Mouse (Mus musculus): ENCODE results near the gene Cldn34b2. TPM values are rescaled to one million over a fixed set of nuclear protein-coding genes. Genes with fewer than 3 reads are reported as not detected.
"Not testable (repeated sequence)": the region's sequence is repeated elsewhere in the genome, so short reads cannot be mapped to it uniquely, and the experiment has no call there.

Gene Cldn34b2
- polyA plus RNA-seq (2015; fragmentation: Nextera tagmentation; extraction: Ambion mirVana): not detected in 2 replicates

DNA sequence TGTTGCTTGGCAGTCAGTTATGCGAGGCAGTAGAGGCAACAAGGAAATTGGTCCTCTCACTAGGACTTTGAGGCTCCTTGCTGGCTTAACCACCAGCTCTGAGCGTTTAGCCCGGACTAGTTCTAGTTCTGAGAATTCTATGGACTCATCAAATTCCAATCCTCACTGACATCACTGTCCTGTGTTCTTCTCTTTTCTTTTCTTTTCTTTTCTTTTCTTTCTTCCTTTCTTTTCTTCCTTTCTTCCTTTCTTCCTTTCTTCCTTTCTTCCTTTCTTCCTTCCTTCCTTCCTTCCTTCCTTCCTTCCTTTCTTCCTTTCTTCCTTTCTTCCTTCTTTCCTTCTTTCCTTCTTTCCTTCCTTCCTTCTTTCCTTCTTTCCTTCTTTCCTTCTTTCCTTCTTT, at the start of gene Cldn34b2:
Gene Cldn34b2 (minus strand): TSS at position 101 of the 400 bp plus-strand sequence.
- not testable (repeated sequence) for H3K9me3 ChIP-seq (replicated peaks); ATAC-seq (replicated peaks; ENCODE audit: low FRiP score); H3K27ac ChIP-seq; H3K4me2 ChIP-seq; H3K4me1 ChIP-seq; H3K27me3 ChIP-seq; H3K36me3 ChIP-seq; H3K9ac ChIP-seq; H3K4me3 ChIP-seq (replicated peaks)
- 77% methylated on average over 3 of the region's 3 CpGs for WGBS

GRCm38 (mm10) chrX:155177640-155178039, 49.4 kb upstream of the Cldn34b2 start:
- Histone ChIP-seq H3K9me3 (replicated peaks) (no peaks in the 10 kb centered on the region), H3K4me2 (no peak overlapping the region), H3K36me3 (no peaks in the 10 kb centered on the region), H3K27me3 (no peaks in the 10 kb centered on the region), H3K9ac (no peak overlapping the region), H3K4me1 (no peaks in the 10 kb centered on the region), H3K27ac (no peak overlapping the region), H3K4me3 (replicated peaks) (no peak overlapping the region)
- 57% methylated on average over 2 of the region's 2 CpGs for WGBS
- no peak for ATAC-seq (replicated peaks; ENCODE audit: low FRiP score)

DNA sequence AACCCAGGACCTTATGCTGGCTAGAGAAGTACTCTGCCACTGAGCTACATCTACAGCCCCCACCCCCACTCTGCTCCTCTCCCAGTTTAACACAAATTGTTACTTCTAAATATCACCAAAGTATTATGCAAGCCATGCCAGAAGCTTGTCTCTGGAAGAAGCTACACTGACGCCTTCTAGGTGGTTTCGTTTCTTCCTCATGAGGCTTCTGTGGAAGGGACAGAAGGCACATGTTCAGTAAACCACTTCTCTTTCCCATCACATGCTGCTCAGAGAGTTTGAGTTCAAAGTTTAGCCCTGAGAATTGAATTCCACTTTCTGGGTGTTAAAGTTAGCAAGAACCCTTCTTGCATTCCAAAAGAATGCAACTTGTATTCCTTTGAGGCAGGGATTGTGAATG, 49.0 kb upstream of the Cldn34b2 start:
- Histone ChIP-seq H3K36me3 (no peaks in the 10 kb centered on the region), H3K4me1 (no peaks in the 10 kb centered on the region), H3K4me2 (no peak overlapping the region), H3K9me3 (replicated peaks) (no peaks in the 10 kb centered on the region), H3K27me3 (no peaks in the 10 kb centered on the region), H3K4me3 (replicated peaks) (no peak overlapping the region), H3K9ac (no peak overlapping the region), H3K27ac (no peak overlapping the region)
- 74% methylated on average over 2 of the region's 2 CpGs for WGBS
- no peak for ATAC-seq (replicated peaks; ENCODE audit: low FRiP score)

DNA sequence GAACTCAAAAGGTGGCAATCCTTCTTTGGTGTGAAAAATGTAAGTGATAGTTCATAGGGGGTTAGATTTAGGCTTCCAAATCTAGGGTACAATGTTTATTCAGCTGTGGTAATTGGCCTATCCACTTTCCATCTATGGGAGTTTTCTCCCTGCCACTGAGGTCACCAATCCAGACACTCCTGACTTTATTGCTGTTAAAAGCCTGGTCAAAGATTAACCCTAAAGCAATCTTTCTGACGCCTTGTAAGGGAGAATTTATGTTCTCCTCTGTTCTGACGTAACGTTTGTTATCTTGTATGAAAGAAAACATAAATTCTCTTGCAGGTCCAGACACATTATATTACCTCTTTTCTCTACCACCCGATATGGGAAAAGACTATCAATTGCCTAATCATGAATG, 47.4 kb upstream of the Cldn34b2 start:
- no peak overlapping the region for H3K4me2 ChIP-seq
- no peak overlapping the region for H3K9ac ChIP-seq
- no peaks in the 10 kb centered on the region for H3K4me1 ChIP-seq
- H3K36me3 ChIP-seq: no peaks in the 10 kb centered on the region
- H3K27me3 ChIP-seq: no peaks in the 10 kb centered on the region
- H3K9me3 ChIP-seq (replicated peaks): no peaks in the 10 kb centered on the region
- H3K4me3 ChIP-seq (replicated peaks): no peak overlapping the region
- H3K27ac ChIP-seq: no peak overlapping the region
- no peak for ATAC-seq (replicated peaks; ENCODE audit: low FRiP score)
- 26% methylated on average over 4 of the region's 4 CpGs for WGBS

GRCm38 (mm10) chrX:155172310-155172709, 44.1 kb upstream of the Cldn34b2 start:
- H3K27ac ChIP-seq: no peak overlapping the region
- H3K36me3 ChIP-seq: no peaks in the 10 kb centered on the region
- no peak overlapping the region for H3K4me2 ChIP-seq
- no peak overlapping the region for H3K4me3 ChIP-seq (replicated peaks)
- no peaks in the 10 kb centered on the region for H3K4me1 ChIP-seq
- H3K9ac ChIP-seq: no peak overlapping the region
- H3K9me3 ChIP-seq (replicated peaks): no peaks in the 10 kb centered on the region
- H3K27me3 ChIP-seq: no peaks in the 10 kb centered on the region
- no peak for ATAC-seq (replicated peaks; ENCODE audit: low FRiP score)

GRCm38 (mm10) chrX:155171754-155172153, 43.5 kb upstream of the Cldn34b2 start:
- Histone ChIP-seq H3K27me3 (no peaks in the 10 kb centered on the region), H3K4me1 (no peaks in the 10 kb centered on the region), H3K9me3 (replicated peaks) (no peaks in the 10 kb centered on the region), H3K36me3 (no peaks in the 10 kb centered on the region), H3K27ac (no peak overlapping the region), H3K4me2 (no peak overlapping the region), H3K9ac (no peak overlapping the region), H3K4me3 (replicated peaks) (no peak overlapping the region)
- ATAC-seq (replicated peaks; ENCODE audit: low FRiP score): no peak
- WGBS: 50% methylated on average over 1 of the region's 1 CpGs

DNA sequence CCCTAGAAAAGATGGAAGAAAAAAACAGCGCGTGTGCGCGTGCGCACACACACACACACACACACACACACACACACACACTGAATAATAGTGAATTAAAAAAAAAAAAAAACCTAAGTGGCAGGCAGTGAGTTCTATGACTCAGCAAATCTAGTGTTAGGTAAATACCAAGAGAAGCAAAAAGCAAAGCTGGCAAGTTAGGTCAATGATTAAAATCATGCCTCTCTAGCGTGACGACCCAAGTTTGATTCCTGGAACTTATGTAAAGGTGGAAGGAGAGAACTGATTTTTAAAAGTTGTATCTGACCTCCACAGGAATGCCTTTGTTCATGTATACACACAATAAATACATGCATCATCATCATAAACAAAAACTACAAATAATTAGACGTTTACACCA, 41.7 kb upstream of the Cldn34b2 start:
- no peak overlapping the region for H3K4me2 ChIP-seq
- no peaks in the 10 kb centered on the region for H3K9me3 ChIP-seq (replicated peaks)
- 82% methylated on average over 8 of the region's 8 CpGs for WGBS
- no peaks in the 10 kb centered on the region for H3K36me3 ChIP-seq
- no peak for ATAC-seq (replicated peaks; ENCODE audit: low FRiP score)
- no peak overlapping the region for H3K27ac ChIP-seq
- no peak overlapping the region for H3K9ac ChIP-seq
- H3K27me3 ChIP-seq: no peaks in the 10 kb centered on the region
- no peaks in the 10 kb centered on the region for H3K4me1 ChIP-seq
- no peak overlapping the region for H3K4me3 ChIP-seq (replicated peaks)

DNA sequence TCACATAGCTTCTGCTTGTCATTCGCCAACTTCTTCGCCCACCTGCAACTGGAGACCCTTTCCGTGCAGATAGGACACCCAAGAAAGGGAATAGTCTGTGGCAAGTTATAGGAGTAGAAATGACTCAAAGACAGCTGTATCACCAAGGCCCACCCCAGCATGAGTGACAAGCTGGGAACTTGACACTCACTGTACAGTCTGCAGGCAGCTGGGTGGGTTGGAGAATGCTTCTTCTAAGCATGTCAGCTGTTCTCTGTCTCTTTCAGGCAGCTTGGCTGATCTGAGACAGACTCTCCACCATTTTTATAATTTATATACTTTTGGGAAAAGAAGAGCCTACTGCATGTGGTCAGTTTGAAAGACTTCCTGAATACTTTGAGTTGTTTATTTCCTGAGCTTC, 39.5 kb upstream of the Cldn34b2 start:
- ATAC-seq (replicated peaks; ENCODE audit: low FRiP score): no peak
- Histone ChIP-seq H3K9me3 (replicated peaks) (no peaks in the 10 kb centered on the region), H3K27me3 (no peaks in the 10 kb centered on the region), H3K4me2 (no peak overlapping the region), H3K27ac (no peak overlapping the region), H3K9ac (no peak overlapping the region), H3K4me1 (no peaks in the 10 kb centered on the region), H3K4me3 (replicated peaks) (no peak overlapping the region), H3K36me3 (no peaks in the 10 kb centered on the region)
- 95% methylated on average over 3 of the region's 3 CpGs for WGBS

DNA sequence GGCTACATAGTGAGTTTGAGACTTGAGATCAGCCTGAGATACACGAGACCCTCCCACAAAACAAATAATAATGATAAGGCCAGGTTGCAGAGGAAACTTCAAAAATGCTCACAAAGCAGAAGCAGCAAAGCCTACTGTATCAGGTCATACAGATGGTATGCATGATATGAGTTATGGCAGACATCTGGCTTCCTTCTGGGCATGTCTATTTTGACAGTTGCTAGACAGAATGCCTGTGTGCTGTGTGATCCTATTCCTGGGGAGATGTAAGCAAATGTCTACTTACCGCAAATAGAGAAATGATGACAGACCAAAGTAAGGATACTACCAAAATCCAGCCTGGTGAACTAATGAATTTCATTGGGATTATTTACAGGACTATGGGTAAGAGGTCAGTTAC, 38.1 kb upstream of the Cldn34b2 start:
- 82% methylated on average over 2 of the region's 2 CpGs for WGBS
- no peaks in the 10 kb centered on the region for H3K27me3 ChIP-seq
- no peak overlapping the region for H3K27ac ChIP-seq

GRCm38 (mm10) chrX:155163553-155163952, 35.3 kb upstream of the Cldn34b2 start:
- Histone ChIP-seq H3K36me3 (no peaks in the 10 kb centered on the region), H3K9ac (no peak overlapping the region), H3K4me3 (replicated peaks) (no peak overlapping the region), H3K27ac (no peak overlapping the region), H3K27me3 (no peaks in the 10 kb centered on the region), H3K4me2 (no peak overlapping the region), H3K4me1 (no peaks in the 10 kb centered on the region), H3K9me3 (replicated peaks) (no peaks in the 10 kb centered on the region)
- 75% methylated on average over 1 of the region's 1 CpGs for WGBS
- ATAC-seq (replicated peaks; ENCODE audit: low FRiP score): no peak

More for the DNA sequence above, 38.1 kb upstream of the Cldn34b2 start:
- ATAC-seq (replicated peaks; ENCODE audit: low FRiP score): no peak
- no peaks in the 10 kb centered on the region for H3K36me3 ChIP-seq
- H3K9ac ChIP-seq: no peak overlapping the region
- no peak overlapping the region for H3K4me2 ChIP-seq
- H3K9me3 ChIP-seq (replicated peaks): no peaks in the 10 kb centered on the region
- no peaks in the 10 kb centered on the region for H3K4me1 ChIP-seq
- H3K4me3 ChIP-seq (replicated peaks): no peak overlapping the region

DNA sequence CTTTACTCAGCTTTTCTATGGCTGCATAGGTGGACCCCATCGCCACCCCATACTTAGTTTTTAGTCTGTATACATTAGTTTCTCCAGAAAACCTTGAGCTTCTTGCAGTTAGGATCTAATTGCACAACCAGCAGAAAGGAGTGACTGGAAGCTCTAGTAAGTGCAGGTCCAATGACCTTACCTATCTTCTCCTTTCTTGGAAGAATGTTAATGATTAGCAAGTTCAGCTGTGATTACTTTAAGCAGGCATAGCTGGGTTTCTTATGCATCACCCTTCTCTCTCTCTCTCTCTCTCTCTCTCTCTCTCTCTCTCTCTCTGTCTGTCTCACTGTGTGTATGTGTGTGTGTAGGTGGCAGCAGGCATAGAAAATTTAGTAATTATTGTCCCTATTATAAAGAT, 23.7 kb upstream of the Cldn34b2 start:
- no peaks in the 10 kb centered on the region for H3K4me1 ChIP-seq
- no peaks in the 10 kb centered on the region for H3K9me3 ChIP-seq (replicated peaks)
- no peak for ATAC-seq (replicated peaks; ENCODE audit: low FRiP score)
- H3K9ac ChIP-seq: no peak overlapping the region
- no peaks in the 10 kb centered on the region for H3K36me3 ChIP-seq
- H3K27me3 ChIP-seq: no peaks in the 10 kb centered on the region
- 85% methylated on average over 1 of the region's 1 CpGs for WGBS
- no peak overlapping the region for H3K4me2 ChIP-seq
- H3K4me3 ChIP-seq (replicated peaks): no peak overlapping the region
- H3K27ac ChIP-seq: no peak overlapping the region

GRCm38 (mm10) chrX:155144718-155145117, 16.5 kb upstream of the Cldn34b2 start:
- Histone ChIP-seq H3K36me3 (no peaks in the 10 kb centered on the region), H3K4me1 (no peaks in the 10 kb centered on the region), H3K4me3 (replicated peaks) (no peak overlapping the region), H3K9ac (no peak overlapping the region), H3K27me3 (no peaks in the 10 kb centered on the region), H3K4me2 (no peak overlapping the region), H3K27ac (no peak overlapping the region), H3K9me3 (replicated peaks) (no peaks in the 10 kb centered on the region)
- 22% methylated on average over 3 of the region's 3 CpGs for WGBS
- no peak for ATAC-seq (replicated peaks; ENCODE audit: low FRiP score)

GRCm38 (mm10) chrX:155098024-155098423, 30.2 kb downstream of the Cldn34b2 start:
- Histone ChIP-seq H3K4me3 (replicated peaks) (no peak overlapping the region), H3K27ac (no peak overlapping the region), H3K4me2 (no peak overlapping the region), H3K27me3 (no peaks in the 10 kb centered on the region), H3K9me3 (replicated peaks) (no peaks in the 10 kb centered on the region), H3K9ac (no peak overlapping the region), H3K4me1 (no peaks in the 10 kb centered on the region), H3K36me3 (no peaks in the 10 kb centered on the region)
- ATAC-seq (replicated peaks; ENCODE audit: low FRiP score): no peak
